Mouse (Mus musculus): ENCODE results near the gene Nrip2. TPM values are rescaled to one million over a fixed set of nuclear protein-coding genes. Genes with fewer than 3 reads are reported as not detected.

The Nrip2 gene
- 1.4 and 1.6 TPM in 2 replicates for polyA plus RNA-seq (2015; fragmentation: Nextera tagmentation; extraction: Ambion mirVana)

DNA sequence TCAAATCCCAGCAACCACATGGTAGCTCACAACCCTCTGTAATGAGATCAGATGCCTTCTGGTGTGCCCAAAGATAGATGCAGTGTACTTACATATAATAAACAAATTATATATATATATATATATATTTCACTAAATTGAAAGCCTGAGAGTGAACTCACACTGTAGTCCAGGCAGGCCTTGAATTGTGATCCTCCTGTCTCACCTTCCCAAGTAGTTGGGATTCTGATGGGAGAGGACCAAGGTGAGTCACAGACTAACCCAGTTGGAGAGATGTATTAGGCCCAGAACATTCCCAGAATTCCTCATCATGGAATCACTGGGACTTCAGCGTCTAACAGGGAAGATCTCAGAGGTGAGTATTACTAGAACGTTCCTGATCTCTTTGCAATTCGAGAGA lies at the start of gene Nrip2:
TSS of gene Nrip2 (plus strand) at position 301 of the 400 bp plus-strand sequence.
- Histone ChIP-seq H3K9me3 (replicated peaks) (no peaks in the 10 kb centered on the region), H3K4me1 (replicated peaks) (peaks cover 3% of the 10 kb centered on the region; the same call in 1 of the 2 replicates), H3K9ac (0 out of 2 replicates have a peak within 1 kb of the TSS, but pooled peaks have one; percentile 26), H3K27me3 (no peaks in the 10 kb centered on the region), H3K27ac (peak within 1 kb of the TSS; percentile 47), H3K4me3 (replicated peaks) (no peak within 1 kb of the TSS; the same call in 1 of the 2 replicates), H3K4me2 (peak within 1 kb of the TSS; percentile 32), H3K36me3 (no peaks in the 10 kb centered on the region)
- no peak for ATAC-seq (ENCODE audit: low read depth)
- DNase-seq, result no peak
- WGBS (ENCODE audit: insufficient replicate concordance), result 54% methylated on average over 3 of the region's 3 CpGs

DNA sequence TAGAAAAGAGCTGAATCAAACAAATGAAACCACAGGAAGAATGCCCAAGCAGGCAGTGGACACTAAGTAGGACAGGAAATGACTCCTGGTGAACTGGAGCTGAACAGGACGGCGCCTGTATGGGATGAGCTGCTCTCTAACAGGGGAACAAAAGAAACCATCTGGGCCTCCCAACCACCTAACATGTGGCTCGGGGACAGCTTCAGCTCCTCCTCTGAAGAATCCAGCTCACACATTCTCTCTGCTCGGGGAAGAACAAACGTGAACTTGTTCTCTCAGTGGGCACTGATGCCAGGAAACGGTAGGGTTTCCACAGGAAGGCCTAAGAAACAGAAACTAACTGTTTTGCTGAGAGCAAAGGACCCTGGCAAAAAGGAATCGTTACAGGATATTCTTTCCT lies 49.4 kb upstream of the Nrip2 start:
- ATAC-seq (ENCODE audit: low read depth) (no peak), DNase-seq (no peak)
- Histone ChIP-seq H3K9ac (no peak overlapping the region), H3K4me1 (replicated peaks) (peaks cover 6% of the 10 kb centered on the region), H3K36me3 (peaks cover 7% of the 10 kb centered on the region), H3K27ac (no peak overlapping the region), H3K9me3 (replicated peaks) (no peaks in the 10 kb centered on the region), H3K4me3 (replicated peaks) (no peak overlapping the region), H3K27me3 (no peaks in the 10 kb centered on the region), H3K4me2 (no peak overlapping the region)
- WGBS (ENCODE audit: insufficient replicate concordance), result 47% methylated on average over 7 of the region's 7 CpGs

DNA sequence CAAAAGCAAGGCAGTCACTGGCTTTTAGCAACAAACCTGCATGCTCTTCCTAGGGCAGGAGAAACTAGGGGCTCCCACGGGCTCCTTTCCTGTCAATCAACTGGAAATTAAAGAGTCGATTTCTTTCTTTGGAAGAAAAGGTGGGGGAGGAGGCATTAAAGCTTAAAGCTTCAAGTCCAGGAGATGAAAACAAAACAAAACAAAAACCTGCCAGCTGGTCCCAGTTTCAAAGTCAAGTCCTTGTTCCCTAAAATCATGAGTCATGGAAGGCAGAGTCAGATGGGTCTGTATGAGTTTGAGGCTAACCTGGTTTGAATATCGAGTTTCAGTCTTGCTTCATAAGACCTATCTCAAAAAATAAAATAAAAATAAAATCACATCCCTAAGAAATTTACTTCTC lies 45.0 kb upstream of the Nrip2 start:
- no peak overlapping the region for H3K4me2 ChIP-seq
- peaks cover 8% of the 10 kb centered on the region; the same call in 1 of the 2 replicates for H3K27me3 ChIP-seq
- 62% methylated on average over 3 of the region's 3 CpGs for WGBS (ENCODE audit: insufficient replicate concordance)
- H3K4me1 ChIP-seq (replicated peaks), result peaks cover 20% of the 10 kb centered on the region
- H3K4me3 ChIP-seq (replicated peaks), result no peak overlapping the region
- DNase-seq (no peak), ATAC-seq (ENCODE audit: low read depth) (no peak)
- no peaks in the 10 kb centered on the region for H3K9me3 ChIP-seq (replicated peaks)
- H3K9ac ChIP-seq, result no peak overlapping the region
- peaks cover 34% of the 10 kb centered on the region for H3K36me3 ChIP-seq
- H3K27ac ChIP-seq, result no peak overlapping the region

DNA sequence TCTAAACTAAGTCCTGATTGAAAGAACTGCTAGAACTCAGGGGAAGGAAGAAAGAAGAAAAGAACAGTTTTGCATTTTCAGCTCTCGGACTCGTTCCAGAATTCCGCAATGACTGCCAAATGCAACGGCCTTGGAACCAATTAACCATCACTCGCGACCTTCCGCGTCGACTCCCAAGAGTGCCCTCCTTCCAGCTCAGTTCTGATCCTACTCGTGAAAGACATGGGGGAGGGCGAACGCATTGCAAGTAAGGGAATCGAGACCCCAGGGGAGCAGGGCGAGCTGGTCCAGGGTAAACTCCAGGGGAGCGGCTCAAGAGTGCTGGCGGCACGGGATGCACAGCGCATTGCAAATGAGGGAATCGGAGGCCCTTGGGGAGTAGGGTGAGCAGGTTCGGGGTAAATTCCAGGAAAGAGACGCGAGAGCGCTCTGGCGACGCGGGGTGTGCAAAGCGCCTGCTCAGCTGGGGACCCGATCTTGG lies 43.9 kb upstream of the Nrip2 start:
- under 1% methylated on average over 28 of the region's 28 CpGs for WGBS (ENCODE audit: insufficient replicate concordance)

DNA sequence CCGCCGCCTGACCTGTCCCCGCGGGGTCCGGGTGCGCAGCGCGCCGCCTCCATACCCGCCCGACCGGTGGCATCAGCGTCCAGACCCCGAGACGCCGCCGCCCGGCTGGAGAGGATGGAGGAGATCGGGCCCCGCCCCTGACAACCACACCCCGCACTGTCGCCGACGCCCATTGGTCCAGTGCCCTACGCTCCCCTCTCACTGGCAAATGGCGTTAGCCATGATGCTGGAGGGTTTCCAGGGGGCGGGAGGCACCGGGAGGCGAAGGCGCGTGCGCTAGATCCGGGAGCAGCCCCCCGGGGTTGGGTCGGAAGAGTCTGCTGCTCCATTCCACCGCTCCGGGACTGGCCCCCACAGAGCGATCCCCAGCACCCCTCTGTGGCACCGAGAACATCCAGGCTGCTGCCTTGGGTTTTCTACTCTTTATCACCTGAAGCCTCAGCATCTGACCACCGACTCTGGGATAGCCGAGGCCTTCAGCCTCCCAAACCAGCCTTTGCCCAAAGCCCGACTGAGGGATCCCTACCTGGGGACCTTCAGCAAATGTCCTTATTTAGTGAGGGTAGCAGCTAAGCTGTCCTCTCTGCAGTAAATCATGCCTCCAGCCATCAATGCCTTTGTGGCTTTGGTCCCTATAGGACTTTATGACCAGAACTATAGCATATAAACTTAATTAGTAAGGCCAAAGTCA lies 43.2 kb upstream of the Nrip2 start, which contains the start of gene Tulp3:
TSS of gene Tulp3 (minus strand) at position 126 of the 691 bp plus-strand sequence.
- peaks cover 38% of the 10 kb centered on the region for H3K4me1 ChIP-seq (replicated peaks)
- peak within 1 kb of the TSS; percentile 76 for H3K9ac ChIP-seq
- no peak within 1 kb of the TSS for H3K27ac ChIP-seq
- peak within 1 kb of the TSS; percentile 72 for H3K4me3 ChIP-seq (replicated peaks)
- peak within 1 kb of the TSS; percentile 94 for H3K4me2 ChIP-seq
- DNase-seq (peak; percentile 86), ATAC-seq (ENCODE audit: low read depth) (peak; percentile 99)
- peaks cover 8% of the 10 kb centered on the region; the same call in 1 of the 2 replicates for H3K27me3 ChIP-seq
- H3K9me3 ChIP-seq (replicated peaks), result no peaks in the 10 kb centered on the region
- WGBS (ENCODE audit: insufficient replicate concordance), result under 1% methylated on average over 42 of the region's 42 CpGs
- H3K36me3 ChIP-seq, result peaks cover 41% of the 10 kb centered on the region

More for the DNA sequence above, 43.9 kb upstream of the Nrip2 start:
- Histone ChIP-seq H3K9ac (peak overlapping the region; percentile 76), H3K27ac (no peak overlapping the region), H3K4me3 (replicated peaks) (peak overlapping the region; percentile 72), H3K27me3 (peaks cover 8% of the 10 kb centered on the region; the same call in 1 of the 2 replicates), H3K4me1 (replicated peaks) (peaks cover 31% of the 10 kb centered on the region), H3K9me3 (replicated peaks) (no peaks in the 10 kb centered on the region), H3K36me3 (peaks cover 42% of the 10 kb centered on the region), H3K4me2 (peak overlapping the region; percentile 94)
- no peak for DNase-seq
- ATAC-seq (ENCODE audit: low read depth), result peak; percentile 58

DNA sequence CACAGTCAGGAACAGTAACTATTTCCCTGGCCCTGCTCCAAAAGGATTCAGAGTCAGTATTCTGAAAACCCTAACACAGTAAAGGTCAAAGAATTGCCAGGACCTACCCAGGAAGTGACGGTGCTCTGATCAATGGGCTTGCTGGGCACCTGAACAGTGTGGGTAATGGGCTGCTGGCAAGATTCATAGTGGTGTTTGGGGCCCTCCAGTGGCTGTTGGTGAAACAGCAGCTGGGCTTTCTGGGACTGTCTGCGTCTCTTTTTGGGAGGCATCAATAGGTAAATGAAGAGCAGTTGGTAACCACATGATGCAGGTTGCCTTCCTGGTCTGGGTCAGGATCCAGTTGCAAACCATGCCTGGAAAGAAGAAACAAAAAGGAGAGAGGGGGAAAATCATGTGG lies 40.1 kb upstream of the Nrip2 start:
- Histone ChIP-seq H3K4me2 (no peak overlapping the region), H3K36me3 (peaks cover 39% of the 10 kb centered on the region), H3K9me3 (replicated peaks) (no peaks in the 10 kb centered on the region), H3K27me3 (peaks cover 8% of the 10 kb centered on the region; the same call in 1 of the 2 replicates), H3K9ac (no peak overlapping the region), H3K27ac (no peak overlapping the region), H3K4me1 (replicated peaks) (peaks cover 56% of the 10 kb centered on the region), H3K4me3 (replicated peaks) (no peak overlapping the region)
- WGBS (ENCODE audit: insufficient replicate concordance), result 47% methylated on average over 2 of the region's 2 CpGs
- ATAC-seq (ENCODE audit: low read depth) (no peak), DNase-seq (peak; percentile 48)

DNA sequence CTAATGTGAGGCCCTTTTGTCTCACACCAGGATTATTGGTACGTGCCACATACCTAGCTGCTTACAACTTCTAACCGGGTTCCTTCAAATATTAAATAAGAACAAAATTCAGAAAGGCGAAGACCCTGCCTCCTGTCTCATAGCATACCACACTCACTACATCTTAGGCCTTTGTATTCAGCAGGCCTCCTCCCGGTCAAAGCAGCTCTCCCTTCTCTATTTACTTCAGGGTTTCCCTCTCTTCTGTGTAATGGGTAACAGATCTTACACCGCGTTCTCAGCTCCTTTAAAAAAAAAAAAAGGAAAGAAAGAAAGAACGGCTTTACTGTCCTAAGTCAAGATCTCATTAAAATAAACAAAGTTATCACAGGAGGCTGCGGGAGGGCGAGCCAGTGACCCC lies 37.2 kb upstream of the Nrip2 start:
- ATAC-seq (ENCODE audit: low read depth) (no peak), DNase-seq (no peak)
- 12% methylated on average over 9 of the region's 9 CpGs for WGBS (ENCODE audit: insufficient replicate concordance)
- Histone ChIP-seq H3K9me3 (replicated peaks) (no peaks in the 10 kb centered on the region), H3K4me3 (replicated peaks) (peak overlapping the region; percentile 97), H3K27ac (peak overlapping the region; percentile 96), H3K9ac (peak overlapping the region; percentile 92), H3K4me2 (peak overlapping the region; percentile 88), H3K36me3 (peaks cover 56% of the 10 kb centered on the region), H3K4me1 (replicated peaks) (peaks cover 57% of the 10 kb centered on the region), H3K27me3 (no peaks in the 10 kb centered on the region)

DNA sequence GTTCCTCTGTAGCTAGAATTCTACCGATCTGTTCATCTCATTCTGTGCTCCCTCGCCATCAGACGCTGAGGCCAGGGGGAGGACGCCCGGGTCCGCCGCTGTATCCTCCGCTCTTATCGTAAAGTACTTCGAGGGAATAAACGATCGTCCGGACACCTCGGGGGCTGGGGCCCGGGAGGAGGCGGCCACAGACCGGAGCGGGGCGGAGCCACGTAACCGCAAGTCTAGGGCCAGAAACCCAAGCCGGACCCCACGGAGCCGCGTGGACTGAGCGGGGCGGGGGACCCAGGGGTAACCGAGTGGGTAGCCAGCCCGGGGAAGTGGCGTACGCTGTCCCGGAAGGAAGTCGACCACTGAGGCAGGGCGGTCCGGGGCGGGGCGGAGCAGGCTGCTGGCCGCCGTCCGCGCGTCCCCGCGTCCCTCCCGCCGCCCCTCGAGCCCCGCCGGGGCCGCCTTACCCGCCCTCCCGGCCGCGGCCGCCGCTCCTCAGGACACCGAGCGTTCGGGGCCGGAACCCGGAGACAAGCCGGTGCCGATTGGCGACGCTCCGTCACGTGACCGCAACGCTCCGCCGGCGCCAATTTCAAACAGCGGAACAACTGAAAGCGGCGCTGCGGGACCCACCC lies 36.6 kb upstream of the Nrip2 start, which contains the start of the genes Rhno1 and Foxm1:
TSS of gene Rhno1 (minus strand) at position 531 of the 626 bp plus-strand sequence.
TSS of gene Foxm1 (plus strand) at position 587 of the 626 bp plus-strand sequence.
- peak; percentile 76 for DNase-seq
- peak within 1 kb of the TSS; percentile 92 for H3K9ac ChIP-seq
- peaks cover 57% of the 10 kb centered on the region for H3K4me1 ChIP-seq (replicated peaks)
- peak within 1 kb of the TSS; percentile 97 for H3K4me3 ChIP-seq (replicated peaks)
- under 1% methylated on average over 64 of the region's 76 CpGs for WGBS (ENCODE audit: insufficient replicate concordance)
- H3K27ac ChIP-seq, result peak within 1 kb of the TSS; percentile 96
- H3K27me3 ChIP-seq, result no peaks in the 10 kb centered on the region
- peak within 1 kb of the TSS; percentile 88 for H3K4me2 ChIP-seq
- peaks cover 56% of the 10 kb centered on the region for H3K36me3 ChIP-seq
- ATAC-seq (ENCODE audit: low read depth), result peak; percentile 89
- no peaks in the 10 kb centered on the region for H3K9me3 ChIP-seq (replicated peaks)

DNA sequence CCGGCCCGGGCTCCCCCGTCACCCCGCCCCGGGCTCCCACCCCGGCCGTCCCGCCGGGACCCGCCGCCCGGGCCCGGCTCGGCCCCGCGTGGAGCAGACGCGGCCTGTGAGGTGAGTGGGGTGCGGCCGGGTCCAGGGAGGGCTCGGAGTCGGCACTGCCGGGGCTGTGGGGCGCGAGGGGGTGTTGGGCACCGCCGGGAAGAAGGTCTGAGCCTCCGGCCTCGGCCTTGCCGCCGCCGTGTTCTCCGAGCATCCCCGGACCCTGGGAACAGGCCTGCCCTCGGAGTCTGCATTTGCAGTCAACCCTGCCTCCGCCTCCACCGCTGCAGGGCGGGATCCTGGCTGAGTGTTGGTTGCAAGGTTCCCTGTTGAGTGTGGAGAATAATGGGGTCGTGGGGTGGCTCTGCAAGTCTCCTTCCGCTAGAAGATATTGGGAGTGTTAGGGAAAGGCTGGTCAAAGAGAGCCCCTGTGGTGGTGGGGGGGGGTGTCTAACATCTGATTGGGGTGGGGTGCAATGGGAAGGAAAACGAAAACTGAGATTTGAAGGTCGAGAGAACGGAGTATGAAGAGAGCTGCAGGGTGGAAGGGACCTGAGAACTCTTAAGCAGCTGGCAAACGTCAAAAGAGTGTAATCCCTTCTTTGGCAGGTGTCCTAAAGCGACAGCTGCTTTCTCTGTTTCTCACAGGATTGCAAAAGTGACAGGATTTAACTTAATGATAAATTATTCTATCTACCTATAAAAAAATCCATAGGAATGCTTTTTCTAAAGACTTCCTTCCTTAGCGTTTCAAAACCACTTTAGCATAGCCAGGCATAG lies 35.9 kb upstream of the Nrip2 start:
- peak; percentile 48 for ATAC-seq (ENCODE audit: low read depth)
- peaks cover 57% of the 10 kb centered on the region for H3K4me1 ChIP-seq (replicated peaks)
- H3K9ac ChIP-seq, result peak overlapping the region; percentile 92
- peak overlapping the region; percentile 97 for H3K4me3 ChIP-seq (replicated peaks)
- no peak for DNase-seq
- H3K36me3 ChIP-seq, result peaks cover 56% of the 10 kb centered on the region
- H3K27me3 ChIP-seq, result no peaks in the 10 kb centered on the region
- H3K27ac ChIP-seq, result peak overlapping the region; percentile 96
- H3K9me3 ChIP-seq (replicated peaks), result no peaks in the 10 kb centered on the region
- peak overlapping the region; percentile 88 for H3K4me2 ChIP-seq
- WGBS (ENCODE audit: insufficient replicate concordance), result 1% methylated on average over 28 of the region's 46 CpGs

DNA sequence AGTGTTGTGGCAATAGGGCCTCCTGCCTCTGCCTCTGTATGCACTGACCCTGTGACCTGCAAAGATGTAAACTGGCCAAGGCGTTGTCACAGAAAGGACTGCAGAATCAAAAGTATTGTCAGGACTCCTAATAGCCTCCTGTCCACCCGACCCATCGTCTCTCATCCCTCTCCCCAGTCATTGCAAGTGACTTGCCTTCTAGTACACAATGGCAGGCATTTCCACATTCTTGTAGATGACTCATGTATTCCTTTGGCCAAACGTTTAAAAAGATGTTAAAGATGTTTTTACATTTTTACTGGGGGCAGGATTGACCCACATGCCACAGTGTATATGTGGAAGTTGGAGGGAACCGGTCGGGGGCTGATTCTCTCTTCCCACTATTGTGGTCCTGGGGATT lies 34.4 kb upstream of the Nrip2 start:
- WGBS (ENCODE audit: insufficient replicate concordance), result 79% methylated on average over 6 of the region's 6 CpGs
- peak overlapping the region; percentile 88 for H3K4me2 ChIP-seq
- no peaks in the 10 kb centered on the region for H3K27me3 ChIP-seq
- H3K4me3 ChIP-seq (replicated peaks), result peak overlapping the region; percentile 97; the same call in 1 of the 2 replicates
- peak overlapping the region; percentile 51 for H3K9ac ChIP-seq
- ATAC-seq (ENCODE audit: low read depth) (no peak), DNase-seq (no peak)
- H3K36me3 ChIP-seq, result peaks cover 59% of the 10 kb centered on the region
- no peak overlapping the region for H3K27ac ChIP-seq
- peaks cover 50% of the 10 kb centered on the region for H3K4me1 ChIP-seq (replicated peaks)
- no peaks in the 10 kb centered on the region for H3K9me3 ChIP-seq (replicated peaks)
